Mouse (Mus musculus) C2C12 (cell line): ENCODE results near the gene Tgfbi.

ENCODE experiments used
- CEBPB ChIP-seq: IDR thresholded peaks from one replicate; pipeline ENCODE4 v1.6.1; 2011; ENCODE audit warnings: low read depth, mild to moderate bottlenecking, control low read depth, moderate library complexity
- CTCF ChIP-seq: IDR thresholded peaks from one replicate; pipeline ENCODE4 v1.5.1; 2011; ENCODE audit not compliant: control insufficient read depth, insufficient read depth, insufficient read length
- MAX ChIP-seq: IDR thresholded peaks from one replicate; pipeline ENCODE4 v1.6.1; 2011; ENCODE audit warnings: mild to moderate bottlenecking, control low read depth
- MYOD1 ChIP-seq: IDR thresholded peaks from one replicate; pipeline ENCODE4 v1.6.1; 2011; ENCODE audit warnings: low read depth; ENCODE audit not compliant: control insufficient read depth, insufficient read length
- USF1 ChIP-seq: IDR thresholded peaks from one replicate; pipeline ENCODE4 v1.6.1; 2011; ENCODE audit warnings: low read depth, mild to moderate bottlenecking, control low read depth, moderate library complexity

DNA sequence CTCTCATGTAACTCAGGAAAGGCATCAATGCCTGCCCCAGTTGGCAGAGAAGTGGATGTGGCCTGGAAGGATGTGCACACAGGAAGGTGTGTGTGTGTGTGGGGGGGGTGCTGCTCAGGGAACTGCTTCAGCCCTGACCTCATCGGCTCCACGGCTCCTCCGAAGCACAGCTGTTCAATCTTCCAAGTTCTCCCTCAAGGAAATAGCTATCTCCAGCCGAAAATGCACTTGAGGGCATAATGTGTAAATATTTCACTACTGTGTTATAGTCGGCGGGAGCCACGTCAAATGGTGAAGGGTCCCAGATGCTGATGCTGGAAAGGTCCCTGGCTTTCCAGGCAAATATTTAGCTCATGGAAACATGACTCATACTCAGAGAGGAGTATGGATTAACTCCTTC is 25.6 kb downstream of the Tgfbi start:
- TF ChIP-seq CTCF (no peak), CEBPB (no peak), MYOD1 (no peak), MAX (no peak), USF1 (no peak)
